Mouse (Mus musculus): ENCODE measurements around the gene Batf.

GRCm38 (mm10) chr12:85726729-85727397 lies 40.4 kb downstream of the Batf start:
- TF ChIP-seq CTCF (IDR thresholded peaks at IDR 0.05; ENCODE audit: control insufficient read depth, insufficient read depth, insufficient read length) (no peak), MYOD1 (IDR thresholded peaks at IDR 0.05; ENCODE audit: control insufficient read depth, insufficient read length, low read depth) (no peak), USF1 (IDR thresholded peaks at IDR 0.05; ENCODE audit: low read depth) (no peak), CEBPB (IDR thresholded peaks at IDR 0.05; ENCODE audit: low read depth) (no peak)

All from C2C12 (cell line).